Mouse (Mus musculus) midbrain, embryonic 11.5 days (tissue): ENCODE data around the gene Snapc4. TPM values are rescaled to one million over a fixed set of nuclear protein-coding genes. Genes with fewer than 3 reads are reported as not detected.
A peak's percentile ranks its signal among the peaks of the same experiment; 100 is the strongest.

Source experiments
- ATAC-seq: fragments of 200-750 bp; cut with Nextera tagmentation; 2 replicates; pipeline ENCODE4 v1.8.0; 2017; ENCODE audit warnings: moderate TSS enrichment, moderate library complexity; ENCODE audit not compliant: low FRiP score
- DNase-seq: peaks from one replicate; pipeline ENCODE4 v3.0.0; 2015; ENCODE audit warnings: low spot score; ENCODE audit errors: missing footprints
- H3K27ac ChIP-seq: fragments of 300-500 bp; sonication (generic); 2 replicates; pipeline ENCODE4 v1.5.1; 2014; ENCODE audit warnings: low read depth, low read length
- H3K27me3 ChIP-seq: fragments of 300-500 bp; sonication (generic); 2 replicates; pipeline ENCODE4 v1.6.1; 2014; ENCODE audit warnings: mild to moderate bottlenecking, low read length, moderate library complexity, mixed read lengths; ENCODE audit not compliant: control insufficient read depth, insufficient read depth
- H3K36me3 ChIP-seq: fragments of 300-500 bp; sonication (generic); 2 replicates; pipeline ENCODE4 v1.6.1; 2014; ENCODE audit warnings: mild to moderate bottlenecking, low read length, moderate library complexity, mixed read lengths; ENCODE audit not compliant: control insufficient read depth, insufficient read depth
- H3K4me1 ChIP-seq: fragments of 300-500 bp; sonication (generic); 2 replicates; pipeline ENCODE4 v1.6.1; 2014; ENCODE audit warnings: low read length; ENCODE audit not compliant: control insufficient read depth, insufficient read depth
- H3K4me2 ChIP-seq: fragments of 300-500 bp; sonication (generic); 2 replicates; pipeline ENCODE4 v1.6.1; 2014; ENCODE audit warnings: mild to moderate bottlenecking, moderate library complexity
- H3K4me3 ChIP-seq: fragments of 300-500 bp; sonication (generic); 2 replicates; pipeline ENCODE4 v1.5.1; 2014; ENCODE audit warnings: low read depth, low read length
- H3K9ac ChIP-seq: fragments of 300-500 bp; sonication (generic); 2 replicates; pipeline ENCODE4 v1.6.1; 2014; ENCODE audit warnings: low read length
- H3K9me3 ChIP-seq: fragments of 300-500 bp; sonication (generic); 2 replicates; pipeline ENCODE4 v1.6.1; 2016; ENCODE audit warnings: low read length; ENCODE audit not compliant: control insufficient read depth
- WGBS: fragments of 180-500 bp; shearing (Covaris S2); extraction: QIAGEN DNeasy Blood & Tissue Kit; methylation state at CpG from one replicate; pipeline ENCODE4 v1.1.7; 2014; 5-methylcytosine and 5-hydroxymethylcytosine counted together
- polyA plus RNA-seq: library from polyadenylated mRNA; unstranded; fragments of >200 nt; fragmentation: Nextera tagmentation; extraction: Ambion mirVana; gene quantifications from 2 replicates; pipeline ENCODE4 v1.2.1, GENCODE M21; 2014

The Snapc4 gene
- polyA plus RNA-seq, 1 experiment from 2014 or later: 22.5 TPM

DNA sequence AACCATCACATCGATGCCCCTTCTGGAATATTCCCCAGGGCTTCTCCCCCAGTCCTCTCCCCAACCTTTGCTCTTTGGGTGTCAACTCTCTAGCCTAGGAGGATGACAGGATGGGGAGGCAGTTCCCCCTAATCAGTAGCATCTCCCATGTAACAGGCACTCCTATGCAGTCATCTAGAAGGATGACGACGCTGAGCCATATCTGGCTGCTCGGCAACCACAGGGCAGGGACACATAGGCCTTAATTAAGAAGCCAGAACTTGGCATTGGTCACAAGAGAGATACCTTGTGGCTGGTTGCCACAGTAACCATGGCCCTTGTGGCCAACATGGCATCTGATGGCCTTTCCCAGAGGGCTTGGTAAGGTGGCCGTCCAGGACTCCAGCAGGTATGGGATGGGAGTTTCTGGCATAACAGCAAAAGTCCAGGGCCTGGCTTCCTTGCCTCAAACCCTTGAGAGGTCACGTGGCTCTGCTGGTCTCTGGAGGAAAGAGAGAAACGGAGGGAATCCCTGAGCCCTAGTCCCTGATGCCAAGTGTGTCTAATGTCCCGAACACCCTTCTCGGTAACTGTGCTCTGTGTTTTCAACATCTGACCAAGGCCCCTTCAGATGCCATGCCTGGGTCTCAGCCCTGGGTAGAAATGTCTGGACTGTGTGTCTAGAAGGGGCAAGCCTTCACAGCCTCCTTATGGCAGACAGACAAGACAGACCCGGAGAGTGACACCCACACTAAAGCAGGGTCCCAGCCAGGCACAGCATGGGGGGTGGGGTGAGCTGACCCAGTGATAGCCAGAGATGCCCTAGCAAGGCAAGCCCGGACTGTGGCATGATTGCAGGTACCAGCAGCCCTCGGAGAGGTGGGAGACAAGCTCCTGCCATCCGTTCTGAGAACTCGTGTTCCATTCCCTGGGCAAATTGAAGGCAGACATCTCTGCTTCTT is 59.9 kb downstream of the Snapc4 start:
- DNase-seq (peak; percentile 65), ATAC-seq (no peak)
- Histone ChIP-seq H3K9me3 (no peaks in the 10 kb centered on the region), H3K27me3 (no peaks in the 10 kb centered on the region), H3K4me1 (peaks cover 21% of the 10 kb centered on the region), H3K9ac (no peak overlapping the region), H3K4me2 (no peak overlapping the region), H3K36me3 (peaks cover 12% of the 10 kb centered on the region; the same call in 1 of the 2 replicates), H3K27ac (no peak overlapping the region), H3K4me3 (no peak overlapping the region)
- 90% methylated on average over 14 of the region's 14 CpGs for WGBS

GRCm38 (mm10) chr2:26319519-26320244 is 60.8 kb downstream of the Snapc4 start:
- WGBS: 83% methylated on average over 13 of the region's 13 CpGs
- no peak overlapping the region for H3K27ac ChIP-seq
- H3K4me1 ChIP-seq: peaks cover 24% of the 10 kb centered on the region
- peaks cover 8% of the 10 kb centered on the region; the same call in 1 of the 2 replicates for H3K36me3 ChIP-seq
- no peaks in the 10 kb centered on the region for H3K9me3 ChIP-seq
- H3K4me3 ChIP-seq: no peak overlapping the region
- ATAC-seq (no peak), DNase-seq (peak; percentile 76)
- H3K27me3 ChIP-seq: no peaks in the 10 kb centered on the region
- no peak overlapping the region for H3K9ac ChIP-seq
- H3K4me2 ChIP-seq: no peak overlapping the region

- Histone ChIP-seq H3K27me3 (no peaks in the 10 kb centered on the region), H3K4me1 (peaks cover 28% of the 10 kb centered on the region), H3K4me3 (no peak overlapping the region), H3K9ac (no peak overlapping the region), H3K27ac (no peak overlapping the region), H3K9me3 (no peaks in the 10 kb centered on the region), H3K36me3 (peaks cover 6% of the 10 kb centered on the region; the same call in 1 of the 2 replicates), H3K4me2 (no peak overlapping the region)
- no peak for ATAC-seq
- no peak for DNase-seq
- WGBS: 85% methylated on average over 9 of the region's 9 CpGs
Measured at GRCm38 (mm10) chr2:26319109-26319508, 61.3 kb downstream of the Snapc4 start.

GRCm38 (mm10) chr2:26317991-26318672 is 62.3 kb downstream of the Snapc4 start:
- H3K9ac ChIP-seq: no peak overlapping the region
- ATAC-seq: no peak
- no peak overlapping the region for H3K27ac ChIP-seq
- no peaks in the 10 kb centered on the region for H3K27me3 ChIP-seq
- H3K4me2 ChIP-seq: no peak overlapping the region
- no peak overlapping the region for H3K4me3 ChIP-seq
- H3K36me3 ChIP-seq: 0 out of 2 replicates have a peak, but pooled peaks cover 2% of the 10 kb centered on the region
- H3K4me1 ChIP-seq: peaks cover 28% of the 10 kb centered on the region
- 89% methylated on average over 3 of the region's 3 CpGs for whole genome bisulfite sequencing
- DNase-seq: peak; percentile 64
- no peaks in the 10 kb centered on the region for H3K9me3 ChIP-seq

DNA sequence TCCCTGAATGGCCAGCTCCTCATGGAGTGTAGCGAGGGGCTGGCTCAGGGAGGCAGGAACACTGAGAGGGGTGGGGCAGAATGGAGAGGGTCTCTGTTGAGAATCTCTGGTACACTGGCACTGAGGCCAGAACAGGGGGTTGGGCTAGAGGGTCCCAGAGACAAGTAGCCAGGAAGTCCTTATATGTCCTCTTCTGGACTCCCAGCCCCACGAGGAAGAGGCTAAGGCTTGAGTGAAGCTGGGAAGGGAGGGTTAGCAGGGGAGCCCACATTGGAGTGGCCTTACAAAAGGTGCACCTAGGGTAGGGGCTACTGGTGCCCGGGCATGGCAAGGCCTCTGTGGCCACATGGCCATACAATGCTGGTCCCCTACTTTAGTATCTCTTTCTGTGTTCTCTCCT is 63.1 kb downstream of the Snapc4 start:
- no peaks in the 10 kb centered on the region for H3K36me3 ChIP-seq
- peak overlapping the region; percentile 95; the same call in 1 of the 2 replicates for H3K4me3 ChIP-seq
- H3K9ac ChIP-seq: peak overlapping the region; percentile 94
- H3K4me1 ChIP-seq: peaks cover 28% of the 10 kb centered on the region
- H3K4me2 ChIP-seq: peak overlapping the region; percentile 98
- peak; percentile 14 for DNase-seq
- H3K9me3 ChIP-seq: no peaks in the 10 kb centered on the region
- H3K27ac ChIP-seq: no peak overlapping the region
- no peak for ATAC-seq
- H3K27me3 ChIP-seq: no peaks in the 10 kb centered on the region
- 75% methylated on average over 3 of the region's 3 CpGs for WGBS

DNA sequence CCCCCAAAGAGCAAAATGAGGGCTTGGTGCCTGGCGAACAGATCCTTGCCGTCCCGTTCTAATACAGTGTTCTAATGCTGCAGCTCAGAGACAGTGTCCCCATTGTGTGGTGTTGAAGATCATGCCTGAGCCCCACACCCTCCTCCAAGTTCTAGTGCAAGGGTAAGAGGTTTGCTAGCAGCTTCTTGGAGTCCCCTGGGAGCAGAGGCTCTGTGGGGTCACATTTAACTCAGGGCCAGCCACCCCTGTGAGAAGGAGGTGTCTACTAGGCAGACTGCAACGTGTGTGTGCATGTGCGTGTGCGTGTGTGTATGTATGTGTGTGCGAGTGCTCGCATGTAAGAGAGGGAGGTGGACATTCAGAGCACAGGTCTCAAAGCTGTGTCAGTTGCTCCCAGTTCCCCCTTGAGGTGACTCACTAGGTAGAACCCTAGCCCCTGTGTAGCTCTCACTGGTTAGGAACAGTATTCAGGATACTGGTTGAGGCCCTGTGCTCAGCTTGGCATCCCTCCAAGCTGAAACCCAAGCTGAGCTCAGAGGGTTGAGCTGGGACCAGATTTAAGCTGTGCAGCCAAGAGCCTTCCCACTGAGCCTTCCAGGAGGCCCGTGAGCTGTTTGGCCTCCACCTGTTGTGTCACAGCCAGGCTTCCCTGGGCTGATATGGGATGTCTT is 63.7 kb downstream of the Snapc4 start:
- WGBS: 75% methylated on average over 9 of the region's 9 CpGs
- Histone ChIP-seq H3K27ac (0 out of 2 replicates have a peak overlapping the region, but pooled peaks have one; percentile 86), H3K9me3 (no peaks in the 10 kb centered on the region), H3K4me1 (peaks cover 28% of the 10 kb centered on the region), H3K27me3 (no peaks in the 10 kb centered on the region), H3K4me3 (peak overlapping the region; percentile 95), H3K4me2 (peak overlapping the region; percentile 98), H3K36me3 (no peaks in the 10 kb centered on the region), H3K9ac (peak overlapping the region; percentile 94)
- DNase-seq: peak; percentile 78
- ATAC-seq: no peak

DNA sequence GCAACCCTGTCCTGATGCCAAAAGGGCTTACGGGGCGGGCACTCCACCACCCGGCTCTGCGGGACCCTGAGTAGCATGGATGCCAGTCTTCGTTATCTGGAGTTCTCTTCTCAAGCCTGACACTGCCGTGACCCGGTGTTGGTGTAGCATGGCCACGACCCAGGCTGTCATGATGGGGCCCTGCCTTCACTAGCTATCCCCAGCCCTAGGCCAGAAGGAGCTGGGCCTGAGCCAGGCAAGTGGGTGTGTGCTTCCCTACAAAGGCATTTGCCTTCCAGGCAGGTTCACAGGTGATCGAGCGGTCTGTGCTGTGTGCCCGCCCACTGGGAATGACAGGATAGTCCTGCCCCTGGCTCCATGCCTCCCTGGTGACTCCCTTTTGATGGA is 64.5 kb downstream of the Snapc4 start:
- Histone ChIP-seq H3K27ac (peak overlapping the region; percentile 86), H3K9ac (peak overlapping the region; percentile 94), H3K9me3 (no peaks in the 10 kb centered on the region), H3K27me3 (no peaks in the 10 kb centered on the region), H3K4me1 (peaks cover 28% of the 10 kb centered on the region), H3K36me3 (no peaks in the 10 kb centered on the region), H3K4me2 (peak overlapping the region; percentile 98), H3K4me3 (peak overlapping the region; percentile 95)
- DNase-seq (no peak), ATAC-seq (no peak; the same call in 1 of the 2 replicates)
- WGBS: under 1% methylated on average over 11 of the region's 11 CpGs

DNA sequence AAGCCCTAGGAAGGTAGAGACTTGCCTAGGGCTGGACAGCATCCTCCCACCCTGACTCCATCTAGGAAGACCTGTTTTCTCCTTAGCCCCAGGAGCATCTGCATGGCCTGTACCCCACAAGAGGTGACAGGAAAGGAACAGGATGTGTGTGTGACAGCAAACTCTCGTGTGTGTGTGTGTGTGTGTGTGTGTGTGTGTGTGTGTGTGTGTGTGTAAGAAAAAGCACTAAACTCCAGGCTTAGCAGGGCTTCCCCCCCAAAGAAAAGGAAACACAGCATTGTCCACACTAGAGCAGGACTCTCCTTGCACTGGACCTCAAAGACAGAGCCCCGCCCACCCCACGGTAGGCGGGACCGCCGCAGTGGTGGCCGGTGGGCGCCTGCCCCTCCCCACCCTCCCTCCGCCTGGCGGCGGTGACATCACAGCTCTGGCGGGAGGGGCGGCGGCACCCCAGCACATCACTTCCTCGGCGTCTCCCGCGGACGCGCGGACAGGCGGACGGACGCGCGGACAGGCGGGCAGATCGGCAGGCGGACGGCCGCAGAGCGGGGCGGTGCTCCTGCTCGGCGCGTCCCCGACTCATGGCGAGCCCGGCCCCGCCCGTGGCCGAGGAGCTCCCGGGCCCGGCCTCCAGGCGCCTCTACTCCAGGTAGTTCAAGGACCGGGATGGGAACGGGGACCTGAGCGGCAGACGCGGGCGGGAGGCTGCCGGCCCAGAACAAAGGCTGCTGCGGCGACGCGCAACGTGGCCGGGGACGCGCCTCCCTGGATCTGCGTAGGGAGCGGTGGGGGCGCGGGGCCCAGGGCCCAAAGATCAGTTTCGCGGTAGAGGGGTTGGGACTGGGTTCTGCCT is 65.2 kb downstream of the Snapc4 start, which contains the start of gene Gpsm1:
Gene Gpsm1, plus strand, starts transcription at position 444 of the 853 bp plus-strand sequence.
- DNase-seq (peak; percentile 99), ATAC-seq (peak; percentile 91)
- Histone ChIP-seq H3K4me3 (peak within 1 kb of the TSS; percentile 95), H3K9ac (peak within 1 kb of the TSS; percentile 94), H3K27ac (peak within 1 kb of the TSS; percentile 86), H3K4me2 (peak within 1 kb of the TSS; percentile 98), H3K9me3 (no peaks in the 10 kb centered on the region), H3K27me3 (no peaks in the 10 kb centered on the region), H3K4me1 (peaks cover 28% of the 10 kb centered on the region), H3K36me3 (no peaks in the 10 kb centered on the region)
- under 1% methylated on average over 55 of the region's 66 CpGs for WGBS
